8 mouse cellular contexts compared by ENCODE assay signal in genomic region chr6:54368071-54368470, GRCm38 (mm10). TPM values are rescaled to one million over a fixed set of nuclear protein-coding genes. Genes with fewer than 3 reads are reported as not detected.
A peak's percentile ranks its signal among the peaks of the same experiment; 100 is the strongest.
DNase-seq lines count a peak whose midpoint lies in the region; ATAC-seq and TF ChIP-seq lines count a peak whose summit lies in the region.

No protein-coding gene starts in this region.

- H3K27me3 ChIP-seq in hindbrain, postnatal 0 days (ENCODE audit: insufficient read depth, low read length), result no peaks in the 10 kb centered on the region
- H3K27me3 ChIP-seq in lung, embryonic 16.5 days (ENCODE audit: control insufficient read depth, insufficient read depth, low read depth, low read length), result no peaks in the 10 kb centered on the region

- H3K4me2 ChIP-seq in hindbrain, postnatal 0 days (ENCODE audit: low read depth, low read length), result no peak overlapping the region
- H3K4me2 ChIP-seq in lung, embryonic 16.5 days (ENCODE audit: low read depth, low read length), result no peak overlapping the region

- H3K4me1 ChIP-seq in embryonic fibroblast, embryonic 13.5 days (ENCODE audit: control insufficient read depth, insufficient read depth, low read length), result 0 out of 2 replicates have a peak, but pooled peaks cover 4% of the 10 kb centered on the region
- H3K4me1 ChIP-seq in hindbrain, postnatal 0 days (ENCODE audit: insufficient read depth, low read length), result no peaks in the 10 kb centered on the region
- 0 out of 2 replicates have a peak, but pooled peaks cover under 1% of the 10 kb centered on the region for H3K4me1 ChIP-seq in lung, embryonic 16.5 days (replicated peaks; ENCODE audit: control insufficient read depth, insufficient read depth, low read length)

- peak; percentile 75 for TF ChIP-seq CTCF in embryonic fibroblast, embryonic 13.5 days (IDR thresholded peaks at IDR 0.05; ENCODE audit: borderline replicate concordance, insufficient read depth, low read length)
- TF ChIP-seq CTCF in hindbrain, postnatal 0 days (IDR thresholded peaks at IDR 0.05; ENCODE audit: low read depth), result peak; percentile 86

- H3K36me3 ChIP-seq in hindbrain, postnatal 0 days (ENCODE audit: insufficient read depth, low read length), result no peaks in the 10 kb centered on the region
- no peaks in the 10 kb centered on the region for H3K36me3 ChIP-seq in lung, embryonic 16.5 days (ENCODE audit: control insufficient read depth, insufficient read depth, low read length)

- TF ChIP-seq POLR2A in embryonic fibroblast, embryonic 13.5 days (IDR thresholded peaks at IDR 0.05; ENCODE audit: low read depth, low read length), result no peak

- DNase-seq in adrenal gland, adult (ENCODE audit: inconsistent age in 2 of 2, low spot score in 1 of 2), result peak; percentile 46 to 74
- no peak for DNase-seq in adrenal gland, adult 18-20 months (ENCODE audit: low spot score in 2 of 2)
- peak; percentile 22 for DNase-seq in urinary bladder, postnatal 25 days (ENCODE audit: low spot score)
- no peak for DNase-seq in urinary bladder, adult 18-20 months (ENCODE audit: low spot score in 2 of 2)
- peak; percentile 84 for DNase-seq in hindbrain, postnatal 0 days (ENCODE audit: low spot score)
- peak; percentile 62 for DNase-seq in right cerebral cortex, adult 2 months (ENCODE audit: low spot score in 2 of 2)

- ATAC-seq in hindbrain, postnatal 0 days, result peak; percentile 32
- 0 out of 2 replicates have a peak, but pooled peaks have one; percentile 34 for ATAC-seq in lung, embryonic 16.5 days (ENCODE audit: low read depth)

- H3K9me3 ChIP-seq in hindbrain, postnatal 0 days (ENCODE audit: low read length), result no peaks in the 10 kb centered on the region
- no peaks in the 10 kb centered on the region for H3K9me3 ChIP-seq in lung, embryonic 16.5 days (ENCODE audit: control insufficient read depth, low read length)

- H3K27ac ChIP-seq in embryonic fibroblast, embryonic 13.5 days (ENCODE audit: insufficient read depth, low read length), result no peak overlapping the region
- H3K27ac ChIP-seq in hindbrain, postnatal 0 days, result no peak overlapping the region
- no peak overlapping the region for H3K27ac ChIP-seq in lung, embryonic 16.5 days (ENCODE audit: low read length)

- WGBS in hindbrain, postnatal 0 days, result 14% methylated on average over 6 of the region's 6 CpGs
- WGBS in lung, embryonic 16.5 days, result 6% methylated on average over 6 of the region's 6 CpGs

- H3K4me3 ChIP-seq in embryonic fibroblast, embryonic 13.5 days (ENCODE audit: insufficient read depth, low read length), result no peak overlapping the region
- H3K4me3 ChIP-seq in hindbrain, postnatal 0 days (ENCODE audit: low read length), result no peak overlapping the region
- no peak overlapping the region for H3K4me3 ChIP-seq in lung, embryonic 16.5 days (ENCODE audit: low read length)

- H3K9ac ChIP-seq in hindbrain, postnatal 0 days (replicated peaks; ENCODE audit: low read length), result no peak overlapping the region
- H3K9ac ChIP-seq in lung, embryonic 16.5 days (ENCODE audit: low read length), result no peak overlapping the region

RNA-seq across cellular contexts. Expression of gene Prr15, which starts 42.4 kb away (rescaled TPM):
- total RNA-seq in adrenal gland, adult 18-20 months (2021), result 10 to 100 TPM in 1 of 2 experiments, 1 to 10 TPM in 1; 2.0 to 11.4 TPM
- polyA plus RNA-seq in embryonic fibroblast, embryonic 13.5 days (2011; ENCODE audit: insufficient read length, low read depth, missing spikeins), result 0.35 TPM in 1 of 2 replicates, not detected in the other
- 0.37 and 1.3 TPM in 2 replicates for total RNA-seq in hindbrain, postnatal 0 days (2014; rRNA removed)
- polyA plus RNA-seq in hindbrain, postnatal 0 days (2015; fragmentation: Nextera tagmentation; extraction: Ambion mirVana), result 1.4 and 1.8 TPM in 2 replicates
- 2.9 and 3.1 TPM in 2 replicates for polyA plus RNA-seq in lung, embryonic 16.5 days (2015; fragmentation: Nextera tagmentation; extraction: Ambion mirVana)

Comparison
In these comparisons a context has a peak if more than half of its experiments do, and no peak if none do; other contexts are left out.
1. DNase-seq: peak in adrenal gland, adult (2 of 2), urinary bladder, postnatal 25 days (single experiment), hindbrain, postnatal 0 days (single experiment) and right cerebral cortex, adult 2 months (2 of 2); none in adrenal gland, adult 18-20 months (0 of 2) and urinary bladder, adult 18-20 months (0 of 2).